Mouse (Mus musculus): ENCODE measurements around the gene Ugt2b38. TPM values are rescaled to one million over a fixed set of nuclear protein-coding genes. Genes with fewer than 3 reads are reported as not detected.
"Not testable (repeated sequence)": the region's sequence is repeated elsewhere in the genome, so short reads cannot be mapped to it uniquely, and the experiment has no call there.

Ugt2b38 gene
- total and polyA plus RNA-seq, 2 experiments from 2014 or later = not detected

DNA sequence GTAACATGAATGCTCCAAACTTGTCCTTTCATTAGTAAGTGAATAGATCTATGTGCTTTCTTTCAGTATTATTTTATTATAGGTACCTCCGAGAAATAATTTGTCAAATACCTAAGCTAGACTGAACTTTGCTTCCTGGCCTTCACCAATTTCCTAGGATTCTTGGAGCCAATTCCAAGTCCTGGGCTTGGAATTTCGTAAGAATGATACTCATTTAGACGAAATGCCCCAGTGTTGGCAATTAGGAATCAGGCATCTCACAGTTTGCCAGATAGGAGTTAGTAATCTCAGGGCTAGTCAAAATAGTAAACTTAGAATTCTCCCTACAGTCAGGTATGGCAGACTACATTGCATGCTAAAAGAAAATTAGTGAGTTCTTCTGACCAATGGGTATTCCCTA is 1.7 kb upstream of the Ugt2b38 start:
- DNase-seq = no peak
- ATAC-seq = no peak
- Histone ChIP-seq H3K27ac (ENCODE audit: low read depth, low read length) (no peak overlapping the region), H3K4me1 (ENCODE audit: insufficient read depth) (no peaks in the 10 kb centered on the region), H3K9me3 (ENCODE audit: low read length) (no peaks in the 10 kb centered on the region), H3K9ac (no peak overlapping the region), H3K4me3 (ENCODE audit: low read depth, low read length) (no peak overlapping the region), H3K4me2 (ENCODE audit: low read depth) (no peak overlapping the region), H3K27me3 (ENCODE audit: insufficient read depth, low read length) (no peaks in the 10 kb centered on the region), H3K36me3 (ENCODE audit: insufficient read depth) (no peaks in the 10 kb centered on the region)
- TF ChIP-seq CTCF (IDR thresholded peaks at IDR 0.05; ENCODE audit: low read depth) = no peak
- 89% methylated on average over 3 of the region's 3 CpGs for WGBS

DNA sequence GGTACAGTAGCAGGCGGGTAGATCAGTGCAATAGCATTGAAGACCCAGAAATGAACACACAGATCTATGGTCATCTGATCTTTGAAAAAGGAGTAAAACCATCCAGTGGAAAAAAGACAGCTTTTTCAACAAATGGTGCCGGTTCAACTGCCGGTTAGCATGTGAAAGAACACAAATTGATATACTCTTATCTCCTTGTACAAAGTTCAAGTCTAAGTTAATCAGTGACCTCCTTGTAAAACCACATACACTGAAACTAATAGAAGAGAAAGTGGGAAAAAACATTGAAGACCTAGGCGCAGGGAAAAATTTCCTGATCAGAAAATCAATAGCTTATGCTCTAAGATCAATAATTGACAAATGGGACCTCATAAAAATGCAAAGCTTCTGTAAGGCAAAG is 27.0 kb downstream of the Ugt2b38 start:
- TF ChIP-seq CTCF (IDR thresholded peaks at IDR 0.05; ENCODE audit: low read depth) = no peak
- Histone ChIP-seq H3K9me3 (ENCODE audit: low read length) (no peaks in the 10 kb centered on the region), H3K4me2 (ENCODE audit: low read depth) (no peak overlapping the region), H3K27ac (ENCODE audit: low read depth, low read length) (no peak overlapping the region), H3K9ac (no peak overlapping the region), H3K4me3 (ENCODE audit: low read depth, low read length) (no peak overlapping the region), H3K36me3 (ENCODE audit: insufficient read depth) (no peaks in the 10 kb centered on the region), H3K27me3 (ENCODE audit: insufficient read depth, low read length) (no peaks in the 10 kb centered on the region), H3K4me1 (ENCODE audit: insufficient read depth) (no peaks in the 10 kb centered on the region)
- 89% methylated on average over 4 of the region's 4 CpGs for WGBS
- DNase-seq (no peak), ATAC-seq (no peak)

DNA sequence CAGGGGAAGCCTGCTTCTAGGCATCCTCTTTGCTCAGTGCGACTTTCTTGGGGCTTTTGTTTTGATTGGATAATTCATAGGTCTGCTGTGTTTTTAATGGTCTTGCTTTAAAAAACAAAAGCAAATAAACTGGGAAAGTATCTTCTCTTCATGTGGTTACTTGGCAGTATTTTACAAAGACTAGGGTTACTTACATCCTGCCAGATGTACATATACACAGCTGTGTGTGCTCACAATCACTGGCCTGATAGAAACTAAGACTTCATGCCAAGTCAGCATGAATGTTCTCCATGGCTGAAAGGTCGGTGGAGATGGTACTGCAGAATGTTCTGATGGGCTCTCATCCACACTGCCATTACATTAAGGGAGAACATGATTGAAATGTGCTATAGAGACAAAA is 33.2 kb downstream of the Ugt2b38 start:
- Histone ChIP-seq H3K9ac (no peak overlapping the region), H3K9me3 (ENCODE audit: low read length) (no peaks in the 10 kb centered on the region), H3K4me1 (ENCODE audit: insufficient read depth) (no peaks in the 10 kb centered on the region), H3K36me3 (ENCODE audit: insufficient read depth) (no peaks in the 10 kb centered on the region), H3K27ac (ENCODE audit: low read depth, low read length) (no peak overlapping the region), H3K4me2 (ENCODE audit: low read depth) (no peak overlapping the region), H3K4me3 (ENCODE audit: low read depth, low read length) (no peak overlapping the region), H3K27me3 (ENCODE audit: insufficient read depth, low read length) (no peaks in the 10 kb centered on the region)
- no peak for ATAC-seq
- no peak for DNase-seq
- TF ChIP-seq CTCF (IDR thresholded peaks at IDR 0.05; ENCODE audit: low read depth) = no peak
- WGBS = 86% methylated on average over 2 of the region's 2 CpGs

DNA sequence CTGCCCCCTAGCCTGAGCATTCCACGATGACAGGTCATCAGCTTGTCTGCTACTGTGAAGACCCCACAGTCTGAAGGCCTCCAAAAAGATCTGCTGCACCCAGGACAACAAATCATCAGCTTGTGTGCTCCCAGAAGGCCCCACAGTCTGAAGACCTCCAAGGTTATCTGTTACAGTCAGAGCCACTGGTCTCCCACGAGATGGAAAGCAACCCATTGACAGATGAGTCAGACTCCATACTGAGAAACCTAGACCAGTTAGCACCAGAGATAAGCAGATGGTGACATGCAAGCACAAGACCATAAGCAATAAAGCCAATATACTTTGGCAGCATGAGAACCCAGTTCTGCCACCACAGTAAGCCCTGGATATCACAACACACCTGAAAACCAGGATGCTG is 43.8 kb downstream of the Ugt2b38 start:
- H3K36me3 ChIP-seq (ENCODE audit: insufficient read depth) = no peaks in the 10 kb centered on the region
- no peaks in the 10 kb centered on the region for H3K9me3 ChIP-seq (ENCODE audit: low read length)
- no peaks in the 10 kb centered on the region for H3K4me1 ChIP-seq (ENCODE audit: insufficient read depth)
- H3K4me3 ChIP-seq (ENCODE audit: low read depth, low read length) = no peak overlapping the region
- no peak overlapping the region for H3K9ac ChIP-seq
- no peak overlapping the region for H3K27ac ChIP-seq (ENCODE audit: low read depth, low read length)
- DNase-seq (no peak), ATAC-seq (no peak)
- TF ChIP-seq CTCF (IDR thresholded peaks at IDR 0.05; ENCODE audit: low read depth) = no peak
- H3K27me3 ChIP-seq (ENCODE audit: insufficient read depth, low read length) = no peaks in the 10 kb centered on the region
- WGBS = 73% methylated on average over 2 of the region's 2 CpGs
- H3K4me2 ChIP-seq (ENCODE audit: low read depth) = no peak overlapping the region

DNA sequence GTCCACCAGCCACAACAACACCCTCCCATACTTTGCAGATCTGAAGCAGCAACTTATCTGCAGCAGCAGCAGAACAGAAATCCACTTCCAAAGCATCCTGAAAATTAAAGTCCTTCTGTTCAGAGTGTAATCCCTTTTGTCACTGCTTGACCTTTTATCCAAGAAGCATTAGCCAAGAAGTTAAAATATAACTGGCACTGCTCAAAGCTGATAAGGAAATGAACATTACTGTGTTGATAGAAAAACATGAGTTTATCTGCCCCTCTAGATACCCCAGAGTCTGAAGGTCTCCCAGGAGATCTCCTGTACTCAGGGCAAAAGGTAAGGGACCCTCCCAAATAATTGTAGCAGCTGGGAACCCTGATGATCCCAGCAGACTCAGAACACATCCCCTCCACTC is 44.2 kb downstream of the Ugt2b38 start:
- H3K4me3 ChIP-seq (ENCODE audit: low read depth, low read length) = no peak overlapping the region
- TF ChIP-seq CTCF (IDR thresholded peaks at IDR 0.05; ENCODE audit: low read depth) = no peak
- ATAC-seq = no peak
- no peaks in the 10 kb centered on the region for H3K4me1 ChIP-seq (ENCODE audit: insufficient read depth)
- H3K9me3 ChIP-seq (ENCODE audit: low read length) = no peaks in the 10 kb centered on the region
- no peak overlapping the region for H3K27ac ChIP-seq (ENCODE audit: low read depth, low read length)
- no peaks in the 10 kb centered on the region for H3K27me3 ChIP-seq (ENCODE audit: insufficient read depth, low read length)
- DNase-seq = no peak
- H3K36me3 ChIP-seq (ENCODE audit: insufficient read depth) = no peaks in the 10 kb centered on the region
- H3K4me2 ChIP-seq (ENCODE audit: low read depth) = no peak overlapping the region
- H3K9ac ChIP-seq = no peak overlapping the region

DNA sequence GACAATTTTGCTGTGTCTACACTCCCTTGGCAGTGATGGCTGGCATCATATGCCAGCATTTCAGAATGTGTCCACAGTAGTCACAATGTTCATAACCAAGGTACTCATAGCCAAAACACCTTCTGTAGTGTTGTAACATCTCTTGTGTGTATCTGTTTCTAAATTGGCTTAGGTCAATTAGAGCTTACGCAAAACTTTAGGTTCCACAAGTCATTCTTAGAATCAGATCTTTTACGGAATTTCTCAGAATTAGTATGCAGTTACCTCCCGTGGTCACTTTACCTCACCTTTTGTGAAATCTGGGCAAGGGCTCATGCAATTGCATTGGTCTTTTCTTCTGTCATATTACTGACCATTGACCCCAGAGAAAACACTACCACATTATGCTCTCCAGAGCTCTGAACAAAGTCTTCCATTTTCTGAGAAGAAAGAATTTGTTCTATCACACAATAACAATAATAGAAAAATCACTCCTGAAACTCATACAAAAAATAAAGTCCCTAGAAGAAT is 48.1 kb downstream of the Ugt2b38 start:
- H3K4me2 ChIP-seq (ENCODE audit: low read depth) = no peak overlapping the region
- no peak for TF ChIP-seq CTCF (IDR thresholded peaks at IDR 0.05; ENCODE audit: low read depth)
- no peaks in the 10 kb centered on the region for H3K9me3 ChIP-seq (ENCODE audit: low read length)
- DNase-seq = no peak
- H3K27ac ChIP-seq (ENCODE audit: low read depth, low read length) = no peak overlapping the region
- no peak overlapping the region for H3K4me3 ChIP-seq (ENCODE audit: low read depth, low read length)
- no peaks in the 10 kb centered on the region for H3K36me3 ChIP-seq (ENCODE audit: insufficient read depth)
- ATAC-seq = no peak
- no peaks in the 10 kb centered on the region for H3K27me3 ChIP-seq (ENCODE audit: insufficient read depth, low read length)
- no peaks in the 10 kb centered on the region for H3K4me1 ChIP-seq (ENCODE audit: insufficient read depth)
- WGBS = 86% methylated on average over 3 of the region's 3 CpGs
- H3K9ac ChIP-seq = no peak overlapping the region

DNA sequence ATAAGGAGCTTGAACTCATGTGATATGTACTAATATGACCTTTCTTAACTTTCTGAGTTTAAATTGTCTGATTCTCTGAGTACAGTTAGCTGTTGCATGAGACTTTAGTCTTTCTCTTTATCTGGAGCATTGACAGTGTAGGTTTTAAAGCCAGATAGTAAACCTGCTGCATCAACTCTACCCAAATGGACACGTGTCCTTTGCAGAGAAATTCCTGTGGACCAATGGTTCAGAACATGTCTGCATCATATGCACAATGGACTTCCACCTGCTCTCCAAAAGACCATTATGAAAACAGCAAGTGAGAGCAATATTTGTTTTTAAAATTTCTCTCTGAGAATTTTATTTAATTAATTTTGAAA is 50.5 kb downstream of the Ugt2b38 start:
- no peak for ATAC-seq
- no peak overlapping the region for H3K4me3 ChIP-seq (ENCODE audit: low read depth, low read length)
- TF ChIP-seq CTCF (IDR thresholded peaks at IDR 0.05; ENCODE audit: low read depth) = no peak
- H3K27ac ChIP-seq (ENCODE audit: low read depth, low read length) = no peak overlapping the region
- 83% methylated on average over 1 of the region's 1 CpGs for WGBS
- H3K4me1 ChIP-seq (ENCODE audit: insufficient read depth) = no peaks in the 10 kb centered on the region
- no peak for DNase-seq
- H3K9me3 ChIP-seq (ENCODE audit: low read length) = no peaks in the 10 kb centered on the region
- H3K4me2 ChIP-seq (ENCODE audit: low read depth) = no peak overlapping the region
- no peaks in the 10 kb centered on the region for H3K27me3 ChIP-seq (ENCODE audit: insufficient read depth, low read length)
- no peaks in the 10 kb centered on the region for H3K36me3 ChIP-seq (ENCODE audit: insufficient read depth)
- no peak overlapping the region for H3K9ac ChIP-seq

DNA sequence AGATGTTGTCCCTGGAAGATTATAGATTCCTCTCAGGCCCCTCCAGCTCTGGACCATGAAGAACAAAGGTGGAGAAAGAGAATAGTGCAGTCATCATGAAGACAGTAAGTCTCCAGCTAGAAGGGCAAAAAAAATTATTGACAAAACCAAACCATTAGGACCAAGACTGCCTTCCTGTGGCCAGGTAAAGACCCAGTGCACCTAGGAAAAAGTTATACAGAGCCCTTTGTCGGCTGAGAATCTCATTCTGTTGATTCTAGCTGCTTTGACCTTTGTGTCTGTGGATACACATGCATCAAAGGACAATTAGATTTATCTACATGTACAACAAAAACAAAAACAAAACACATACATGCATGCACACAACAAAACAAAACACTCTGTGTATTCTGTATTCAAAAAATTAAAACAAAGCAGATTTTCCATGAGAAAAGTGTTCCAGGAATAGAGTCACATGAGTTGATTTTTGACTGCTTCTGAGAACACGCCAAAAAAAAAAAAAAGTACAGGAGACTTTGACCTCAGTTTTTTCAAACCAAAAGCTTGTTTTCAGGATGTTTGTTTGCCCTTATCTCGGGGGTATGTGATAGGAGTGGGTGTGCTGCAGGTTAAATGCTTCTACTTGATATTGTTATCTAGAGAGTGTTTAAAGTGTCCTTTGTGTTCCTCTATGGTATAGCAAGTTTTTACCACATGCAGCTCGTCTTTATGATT is 51.1 kb downstream of the Ugt2b38 start:
- not testable (repeated sequence) for H3K4me1 ChIP-seq (ENCODE audit: insufficient read depth); H3K9ac ChIP-seq; H3K27ac ChIP-seq (ENCODE audit: low read depth, low read length); DNase-seq; H3K4me3 ChIP-seq (ENCODE audit: low read depth, low read length); H3K4me2 ChIP-seq (ENCODE audit: low read depth); H3K27me3 ChIP-seq (ENCODE audit: insufficient read depth, low read length); H3K36me3 ChIP-seq (ENCODE audit: insufficient read depth); ATAC-seq; H3K9me3 ChIP-seq (ENCODE audit: low read length)
- 72% methylated on average over 4 of the region's 4 CpGs for WGBS

Other genes starting within 250 kb of the Ugt2b38 start
- gene Ugt2b37, start 169.4 kb downstream of the Ugt2b38 start, total RNA-seq (2014; rRNA removed) = not detected in 2 replicates
- gene Ugt2b37, start 169.4 kb downstream of the Ugt2b38 start, polyA plus RNA-seq (2015; fragmentation: Nextera tagmentation; extraction: Ambion mirVana) = not detected in 2 replicates
- gene Ugt2a3, start 87.0 kb downstream of the Ugt2b38 start, total RNA-seq (2014; rRNA removed) = not detected in 2 replicates
- not detected in 2 replicates for gene Ugt2a3, start 87.0 kb downstream of the Ugt2b38 start, polyA plus RNA-seq (2015; fragmentation: Nextera tagmentation; extraction: Ambion mirVana)
- gene Ugt2a2, start 58.1 kb upstream of the Ugt2b38 start, total RNA-seq (2014; rRNA removed) = 0.08 TPM in 1 of 2 replicates, not detected in the other
- gene Ugt2a2, start 58.1 kb upstream of the Ugt2b38 start, polyA plus RNA-seq (2015; fragmentation: Nextera tagmentation; extraction: Ambion mirVana) = not detected in 2 replicates
- not detected in 2 replicates for gene Gm43638, start 62.6 kb upstream of the Ugt2b38 start, total RNA-seq (2014; rRNA removed)
- not detected in 2 replicates for gene Gm43638, start 62.6 kb upstream of the Ugt2b38 start, polyA plus RNA-seq (2015; fragmentation: Nextera tagmentation; extraction: Ambion mirVana)
- gene Ugt2a1, start 66.7 kb upstream of the Ugt2b38 start, total RNA-seq (2014; rRNA removed) = not detected in 2 replicates
- gene Ugt2a1, start 66.7 kb upstream of the Ugt2b38 start, polyA plus RNA-seq (2015; fragmentation: Nextera tagmentation; extraction: Ambion mirVana) = 0.38 TPM in 1 of 2 replicates, not detected in the other
- gene Sult1b1, start 114.0 kb upstream of the Ugt2b38 start, total RNA-seq (2014; rRNA removed) = not detected in 2 replicates
- not detected in 2 replicates for gene Sult1b1, start 114.0 kb upstream of the Ugt2b38 start, polyA plus RNA-seq (2015; fragmentation: Nextera tagmentation; extraction: Ambion mirVana)
- gene Sult1d1, start 144.8 kb upstream of the Ugt2b38 start, total RNA-seq (2014; rRNA removed) = 0.08 TPM in 1 of 2 replicates, not detected in the other
- 0.11 TPM in 1 of 2 replicates, not detected in the other for gene Sult1d1, start 144.8 kb upstream of the Ugt2b38 start, polyA plus RNA-seq (2015; fragmentation: Nextera tagmentation; extraction: Ambion mirVana)
- gene Sult1e1, start 167.4 kb upstream of the Ugt2b38 start, total RNA-seq (2014; rRNA removed) = not detected in 2 replicates
- gene Sult1e1, start 167.4 kb upstream of the Ugt2b38 start, polyA plus RNA-seq (2015; fragmentation: Nextera tagmentation; extraction: Ambion mirVana) = not detected in 2 replicates
- gene Csn1s1, start 242.0 kb upstream of the Ugt2b38 start, total RNA-seq (2014; rRNA removed) = not detected in 2 replicates
- gene Csn1s1, start 242.0 kb upstream of the Ugt2b38 start, polyA plus RNA-seq (2015; fragmentation: Nextera tagmentation; extraction: Ambion mirVana) = not detected in 2 replicates

Data from forebrain, postnatal 0 days (tissue).